Comparison of ENCODE assay signal across 8 mouse cellular contexts in the genomic region with DNA sequence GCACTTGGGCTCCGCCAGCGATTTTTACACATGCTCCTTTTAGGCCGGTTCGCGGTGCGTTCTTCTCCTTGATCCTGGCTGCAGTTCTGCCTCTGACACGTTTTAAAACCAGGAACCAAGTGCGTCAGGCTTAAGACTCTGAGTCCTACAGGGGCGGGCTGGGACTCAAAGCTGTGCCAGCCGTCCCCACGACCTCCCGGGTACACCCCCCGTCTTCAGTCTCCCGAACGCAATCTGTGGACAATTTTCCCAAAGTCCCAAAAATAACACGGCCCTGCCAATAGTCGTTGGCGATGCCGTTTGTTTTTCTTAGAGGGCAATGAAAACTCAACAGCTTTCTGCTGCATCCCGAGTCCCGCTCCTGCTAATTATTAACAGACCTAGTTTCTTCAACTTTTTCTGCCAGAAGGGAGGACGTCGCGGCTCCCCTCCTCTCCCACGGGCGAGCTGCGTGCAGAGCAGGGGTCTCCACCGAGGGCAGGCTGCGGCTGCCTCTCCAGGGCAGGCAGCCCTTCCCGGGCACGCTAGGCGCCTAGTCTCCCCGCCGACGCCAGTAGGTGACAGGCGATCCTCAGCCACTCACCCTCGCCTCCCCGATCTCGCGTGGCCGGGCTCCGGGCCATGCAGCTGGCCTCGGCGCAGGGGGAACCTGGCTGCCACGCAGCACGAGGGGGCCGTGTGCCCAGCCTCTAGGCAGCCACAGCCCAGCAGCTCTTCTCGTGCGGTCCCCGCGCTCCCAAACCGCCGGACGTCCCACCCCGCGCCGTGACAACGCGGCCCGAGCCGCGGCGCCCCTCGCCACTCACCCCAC. TPM values are rescaled to one million over a fixed set of nuclear protein-coding genes. Genes with fewer than 3 reads are reported as not detected.
DNase-seq lines count a peak whose midpoint lies in the region; ATAC-seq and TF ChIP-seq lines count a peak whose summit lies in the region.

No protein-coding gene starts in this region.

- DNase-seq in ES-E14 (ENCODE audit: low read depth, low spot score) = no peak
- DNase-seq in brain, embryonic 14.5 days (ENCODE audit: low read depth) = peak; percentile 72
- peak; percentile 70 for DNase-seq in heart, postnatal 4 days
- peak in 1 of 2 experiments; percentile 38 for DNase-seq in layer of hippocampus, adult 2 months (ENCODE audit: low spot score in 2 of 2)
- peak; percentile 71 for DNase-seq in lung, postnatal 10 days
- DNase-seq in right cerebral cortex, adult 2 months (ENCODE audit: low spot score in 2 of 2) = peak; percentile 43 to 55
- no peak for DNase-seq in spleen, postnatal 14 days (ENCODE audit: low spot score in 2 of 2)

- H3K27me3 ChIP-seq in forebrain, embryonic 12.5 days = 0 out of 2 replicates have a peak, but pooled peaks cover 15% of the 10 kb centered on the region

- in situ Hi-C loops in ES-E14 (cut with MboI; ENCODE audit: low sequenced_read_pairs in 2 of 2, unreplicated experiment in 2 of 2) = loop anchor here (25.0 kb wide), 1 partner anchor 617 kb away; no protein-coding TSS in a partner anchor

- H3K9me3 ChIP-seq in ES-E14 (ENCODE audit: control insufficient read depth, insufficient read depth, low read depth, low read length) = no peaks in the 10 kb centered on the region
- H3K9me3 ChIP-seq in forebrain, embryonic 12.5 days = no peaks in the 10 kb centered on the region

- no peaks in the 10 kb centered on the region for H3K36me3 ChIP-seq in ES-E14 (ENCODE audit: control insufficient read depth, insufficient read depth, low read length, poor library complexity, severe bottlenecking)
- H3K36me3 ChIP-seq in forebrain, embryonic 12.5 days (replicated peaks) = no peaks in the 10 kb centered on the region

- H3K4me3 ChIP-seq in ES-E14 (ENCODE audit: insufficient read depth in 1 of 2, low read depth in 1 of 2, low read length in 2 of 2, poor library complexity in 1 of 2, severe bottlenecking in 1 of 2) = peak overlapping the region; percentile 75 to 90
- H3K4me3 ChIP-seq in forebrain, embryonic 12.5 days (replicated peaks) = peak overlapping the region; percentile 85
- peak overlapping the region; percentile 71 for H3K4me3 ChIP-seq in layer of hippocampus, adult 2 months

- TF ChIP-seq POLR2A in brain, embryonic 14.5 days (IDR thresholded peaks at IDR 0.05; ENCODE audit: borderline replicate concordance, extremely low read depth, insufficient read depth, insufficient read length, poor library complexity, severe bottlenecking) = no peak

- WGBS in forebrain, embryonic 12.5 days = under 1% methylated on average over 64 of the region's 64 CpGs

- H3K4me1 ChIP-seq in ES-E14 (ENCODE audit: control insufficient read depth in 2 of 2, insufficient read depth in 2 of 2, low read length in 2 of 2, poor library complexity in 1 of 2) = no peaks in the 10 kb centered on the region
- peaks cover 37% of the 10 kb centered on the region for H3K4me1 ChIP-seq in forebrain, embryonic 12.5 days

- no peak; the same call in 1 of the 2 replicates for ATAC-seq in forebrain, embryonic 12.5 days (ENCODE audit: low FRiP score)

- H3K9ac ChIP-seq in ES-E14 (ENCODE audit: insufficient read depth, low read depth, low read length, poor library complexity, severe bottlenecking) = peak overlapping the region; percentile 71
- H3K9ac ChIP-seq in forebrain, embryonic 12.5 days = peak overlapping the region; percentile 80

- H3K27ac ChIP-seq in ES-E14 (ENCODE audit: insufficient read depth, low read depth, low read length, poor library complexity, severe bottlenecking) = no peak overlapping the region
- H3K27ac ChIP-seq in forebrain, embryonic 12.5 days = peak overlapping the region; percentile 68
- peak overlapping the region; percentile 97 for H3K27ac ChIP-seq in layer of hippocampus, adult 2 months

- TF ChIP-seq CTCF in brain, embryonic 14.5 days (IDR thresholded peaks at IDR 0.05; ENCODE audit: borderline replicate concordance, extremely low read depth, insufficient read depth, insufficient read length) = no peak
- 0 out of 2 replicates have a peak, but pooled peaks have one; percentile 24 for TF ChIP-seq CTCF in layer of hippocampus, adult 2 months (conservative IDR thresholded peaks at IDR 0.05)

- peak overlapping the region; percentile 97 for H3K4me2 ChIP-seq in forebrain, embryonic 12.5 days

TF ChIP-seq in ES-E14, 5 proteins besides CTCF, POLR2A, EP300 and RAD21:
- TF ChIP-seq CHD2 (IDR thresholded peaks at IDR 0.05; ENCODE audit: low read depth, low read length) (no peak), HCFC1 (IDR thresholded peaks at IDR 0.05; ENCODE audit: borderline replicate concordance, insufficient read depth, low read length) (no peak), ZNF384 (IDR thresholded peaks at IDR 0.05; ENCODE audit: low read depth, low read length) (no peak), ZC3H11A (IDR thresholded peaks at IDR 0.05; ENCODE audit: borderline replicate concordance, low read depth, low read length) (no peak)

RNA-seq across cellular contexts. Expression of a gene that starts 0.6 kb away (rescaled TPM):
- 3.1 and 7.7 TPM in 2 replicates for total RNA-seq in ES-E14 (2012; rRNA removed)
- 6.1 and 10.4 TPM in 2 replicates for polyA plus RNA-seq in brain, embryonic 14.5 days (2012; rRNA removed)
- 9.0 and 11.0 TPM in 2 replicates for polyA plus RNA-seq in forebrain, embryonic 12.5 days (2016; fragmentation: Nextera tagmentation; extraction: Ambion mirVana)
- total RNA-seq in heart, postnatal 4 days (2021) = 10 to 100 TPM; 31.0 to 36.4 TPM
- total RNA-seq in layer of hippocampus, adult 2 months (2021) = 10 to 100 TPM; 67.4 to 69.2 TPM

Comparison
In these comparisons a context has a peak if more than half of its experiments do, and no peak if none do; other contexts are left out.
1. DNase-seq: peak in brain, embryonic 14.5 days (single experiment), heart, postnatal 4 days (single experiment), lung, postnatal 10 days (single experiment) and right cerebral cortex, adult 2 months (2 of 2); none in ES-E14 (single experiment) and spleen, postnatal 14 days (0 of 2).
2. Peak in every context shown above with its lines, with median percentiles within 50 percentile points of each other: H3K4me3 ChIP-seq.